Mouse (Mus musculus) frontal cortex, adult 2 months (tissue): ENCODE results near the gene Gfer. TPM values are rescaled to one million over a fixed set of nuclear protein-coding genes. Genes with fewer than 3 reads are reported as not detected.

ENCODE experiments used
- DNase-seq, 2 experiments: peaks; one replicate each; pipeline ENCODE4 v3.0.0; 2022; ENCODE audit warnings: low spot score in 1 of 2; ENCODE audit errors: extremely low spot score in 1 of 2
- polyA plus RNA-seq: library from polyadenylated mRNA; depleted of rRNA; stranded (reverse); fragments of >200 nt; gene quantifications from 2 replicates; pipeline ENCODE4 v1.2.3, GENCODE M21; 2012; rRNA removed

Gene Gfer
- polyA plus RNA-seq, 1 experiment, result 22.6 TPM

DNA sequence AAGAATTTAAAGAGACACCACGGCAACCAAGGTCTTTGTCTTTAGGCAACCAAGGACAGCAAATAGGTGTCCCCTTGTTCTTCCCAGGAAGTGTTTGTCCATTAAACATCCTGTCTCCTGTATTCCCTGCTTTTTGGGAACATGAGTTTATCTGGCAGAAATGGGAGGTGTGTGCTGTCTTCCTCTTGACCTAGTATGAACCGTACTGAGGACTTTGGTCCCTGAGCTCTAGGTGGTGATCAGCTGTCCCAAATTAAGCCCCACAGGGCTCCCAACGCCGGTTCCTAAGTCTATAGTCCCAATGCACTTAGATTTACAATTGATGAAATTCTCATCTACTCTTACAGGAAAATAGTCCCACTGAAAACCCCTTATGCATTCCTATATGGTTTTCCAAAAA is 45.2 kb downstream of the Gfer start:
- no peak for DNase-seq

DNA sequence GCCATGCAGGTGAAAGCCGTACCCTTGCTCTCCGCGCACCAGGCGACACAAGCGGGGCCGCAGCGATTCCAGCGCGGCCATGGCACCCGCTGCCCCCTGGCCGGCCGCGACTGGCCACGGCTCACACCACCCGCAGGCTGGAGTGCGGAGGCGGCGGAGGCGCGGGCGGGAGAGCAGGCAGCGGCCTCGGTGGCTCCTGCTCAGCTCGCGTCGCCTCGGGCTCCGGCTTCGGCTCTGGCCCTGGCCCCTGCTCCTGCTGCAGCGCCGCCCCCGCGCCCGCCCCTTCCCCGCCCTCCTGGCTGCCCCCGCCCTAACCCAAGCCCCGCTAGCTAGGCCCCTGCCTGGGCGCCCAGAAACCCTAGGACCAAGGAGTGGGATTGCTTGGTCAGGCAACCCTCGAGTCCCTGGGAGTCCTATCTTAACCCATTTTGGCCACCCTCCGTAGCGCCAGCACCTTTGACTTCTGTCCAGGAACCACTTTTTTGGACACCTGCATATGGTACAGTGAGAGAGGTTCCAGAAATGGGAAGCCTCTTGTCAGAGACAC is 45.8 kb downstream of the Gfer start, which contains the start of gene Slc9a3r2:
Gene Slc9a3r2 (minus strand): TSS at position 258 of the 547 bp plus-strand sequence.
- DNase-seq, result no peak

DNA sequence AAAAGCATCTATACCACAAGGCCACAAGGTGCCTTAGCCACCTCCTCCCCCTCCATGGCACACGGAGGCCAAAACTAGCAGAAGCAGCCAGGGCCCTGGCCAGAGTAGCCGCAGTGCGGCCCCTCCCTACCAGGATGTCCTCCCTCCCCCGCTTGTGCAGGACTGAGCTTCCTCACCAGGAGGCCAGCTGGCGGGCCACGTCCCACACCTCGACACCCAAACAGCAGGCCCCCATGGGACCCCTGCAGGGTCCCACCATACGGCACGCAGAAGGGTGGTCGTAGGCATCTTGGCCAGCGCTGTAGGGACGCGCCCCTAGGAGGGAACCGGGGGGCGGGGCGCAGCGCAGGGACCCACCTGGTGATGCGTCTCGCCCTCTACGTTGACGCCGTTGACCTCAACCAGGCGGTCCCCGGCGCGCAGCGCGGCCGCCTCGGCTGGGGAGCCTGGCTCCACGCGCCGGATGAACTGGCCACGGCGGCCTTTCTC is 46.3 kb downstream of the Gfer start:
- DNase-seq, result no peak

DNA sequence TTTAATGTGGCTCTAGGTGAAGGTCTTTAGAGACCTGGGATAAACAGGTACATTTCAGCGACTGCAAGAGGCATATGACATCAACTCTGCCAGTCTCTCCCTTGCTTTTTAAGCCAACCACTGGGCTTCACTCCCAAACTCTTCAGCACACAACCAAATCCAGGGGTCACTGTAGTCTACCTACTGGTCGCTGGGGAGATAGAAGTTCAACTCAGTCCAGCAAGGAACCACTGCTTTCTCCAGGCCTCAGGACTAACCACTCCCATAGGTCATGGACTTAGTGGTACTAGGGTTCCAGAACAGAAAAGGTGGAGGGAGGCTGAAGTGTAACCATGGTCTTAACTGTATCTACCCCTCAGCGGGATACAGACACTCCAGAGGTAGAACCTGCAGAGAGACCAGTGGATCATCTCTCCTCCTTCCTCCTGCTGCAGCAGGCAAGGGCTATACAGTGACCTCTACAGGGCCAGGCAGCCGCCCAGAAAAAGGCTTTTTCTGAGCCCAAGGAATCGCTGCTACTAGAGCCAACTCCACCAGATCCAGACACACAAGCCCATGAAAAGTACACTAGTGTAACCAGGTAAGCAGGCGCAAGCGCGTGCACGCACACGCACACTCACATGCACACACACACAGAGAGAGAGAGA is 47.1 kb downstream of the Gfer start:
- no peak for DNase-seq

DNA sequence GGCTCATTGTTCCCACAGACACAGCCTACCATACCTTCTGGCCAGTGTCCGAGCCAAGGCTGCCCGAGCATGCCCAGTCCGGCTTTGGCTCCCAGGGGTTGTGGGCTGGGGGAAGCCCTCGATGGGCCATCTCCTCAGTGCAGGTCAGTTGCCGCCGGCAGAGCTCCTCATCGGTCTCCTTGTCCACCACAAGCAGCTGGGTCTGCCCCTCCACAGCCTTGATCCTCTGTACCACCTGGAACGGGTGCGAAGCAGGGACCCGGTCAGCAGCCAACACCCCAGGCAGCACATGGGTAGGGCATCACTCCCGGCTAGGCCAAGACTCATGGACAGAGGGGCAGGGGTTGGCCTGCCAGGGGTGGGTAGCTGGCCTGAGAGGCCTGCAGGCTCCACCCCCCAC is 48.5 kb downstream of the Gfer start:
- DNase-seq, result no peak

DNA sequence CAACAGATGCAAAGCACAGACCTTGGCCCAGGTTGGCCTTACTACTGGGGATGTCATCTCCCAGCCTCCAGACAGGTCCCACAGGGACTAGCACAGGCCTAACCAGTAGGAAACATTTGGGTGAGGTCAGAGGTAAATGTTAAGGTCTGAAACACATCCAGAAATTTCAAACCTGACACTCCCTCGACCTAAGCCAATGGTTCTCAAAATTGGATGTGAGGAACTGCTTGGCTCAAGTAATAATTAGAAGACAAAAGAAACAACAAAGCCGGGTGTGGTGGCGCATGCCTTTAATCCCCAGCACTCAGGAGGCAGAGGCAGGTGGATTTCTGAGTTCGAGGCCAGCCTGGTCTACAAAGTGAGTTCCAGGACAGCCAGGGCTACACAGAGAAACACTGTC is 49.6 kb downstream of the Gfer start:
- DNase-seq, result no peak

DNA sequence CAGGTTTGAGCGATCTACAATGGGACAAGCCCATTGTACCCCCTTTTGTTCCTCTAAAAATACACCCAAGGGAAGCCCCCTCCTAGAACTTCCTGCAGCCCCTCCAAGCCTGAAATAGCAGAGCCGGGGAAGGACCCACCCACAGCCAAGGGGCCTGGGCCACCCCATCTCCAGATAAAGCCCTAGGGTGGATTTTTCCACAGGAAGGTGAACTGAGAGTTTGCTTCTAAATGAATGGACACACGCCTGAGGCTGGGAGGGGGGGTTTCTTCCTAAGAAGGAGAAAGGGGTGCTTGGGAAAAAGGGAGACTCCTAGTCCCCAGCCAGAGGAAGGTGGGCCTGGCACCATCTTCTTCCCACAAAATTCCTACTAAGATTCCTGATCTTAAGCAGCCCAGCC is 50.0 kb downstream of the Gfer start:
- no peak for DNase-seq

DNA sequence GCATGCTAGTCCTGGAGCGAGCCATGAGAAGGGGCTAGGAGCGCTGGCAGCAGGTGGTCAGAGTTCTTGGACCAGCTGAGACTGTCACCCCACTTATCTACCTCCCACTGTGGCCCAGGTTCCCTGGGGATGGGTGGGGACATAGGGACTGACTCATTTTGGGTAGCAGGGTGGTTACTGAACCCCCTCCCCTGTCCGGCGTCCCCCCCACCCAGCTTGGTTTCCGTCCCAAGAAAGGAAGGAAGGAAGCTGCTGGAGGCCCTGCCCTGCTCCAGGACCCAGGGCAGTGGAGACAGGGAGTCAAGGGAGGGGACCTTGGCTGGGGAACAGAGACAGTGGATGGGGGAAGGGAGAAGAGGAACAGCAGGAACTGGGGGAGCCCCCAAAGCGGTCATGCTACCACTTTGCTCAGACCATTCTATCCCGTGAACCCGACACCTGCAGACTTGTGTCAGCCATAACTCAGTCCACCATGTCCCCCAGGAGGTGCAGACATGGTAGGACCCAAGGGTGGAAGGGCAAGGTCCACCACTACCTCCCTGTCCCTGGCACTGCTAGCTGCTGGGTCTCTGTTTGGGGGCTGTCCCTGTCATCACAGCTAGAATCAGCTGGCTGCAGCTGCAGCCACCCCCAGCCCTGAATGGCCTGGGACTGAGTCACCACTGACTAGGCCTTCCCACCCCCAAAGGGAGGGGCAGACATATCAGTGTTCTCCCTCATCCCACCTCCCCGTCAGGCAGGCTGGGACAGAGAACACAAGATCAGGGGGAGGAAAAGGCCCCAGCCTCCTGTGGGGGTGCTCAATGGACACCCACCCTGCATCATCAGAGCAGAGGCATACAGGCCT is 50.9 kb downstream of the Gfer start:
- DNase-seq, result peak in 1 of 2 experiments; percentile 30

DNA sequence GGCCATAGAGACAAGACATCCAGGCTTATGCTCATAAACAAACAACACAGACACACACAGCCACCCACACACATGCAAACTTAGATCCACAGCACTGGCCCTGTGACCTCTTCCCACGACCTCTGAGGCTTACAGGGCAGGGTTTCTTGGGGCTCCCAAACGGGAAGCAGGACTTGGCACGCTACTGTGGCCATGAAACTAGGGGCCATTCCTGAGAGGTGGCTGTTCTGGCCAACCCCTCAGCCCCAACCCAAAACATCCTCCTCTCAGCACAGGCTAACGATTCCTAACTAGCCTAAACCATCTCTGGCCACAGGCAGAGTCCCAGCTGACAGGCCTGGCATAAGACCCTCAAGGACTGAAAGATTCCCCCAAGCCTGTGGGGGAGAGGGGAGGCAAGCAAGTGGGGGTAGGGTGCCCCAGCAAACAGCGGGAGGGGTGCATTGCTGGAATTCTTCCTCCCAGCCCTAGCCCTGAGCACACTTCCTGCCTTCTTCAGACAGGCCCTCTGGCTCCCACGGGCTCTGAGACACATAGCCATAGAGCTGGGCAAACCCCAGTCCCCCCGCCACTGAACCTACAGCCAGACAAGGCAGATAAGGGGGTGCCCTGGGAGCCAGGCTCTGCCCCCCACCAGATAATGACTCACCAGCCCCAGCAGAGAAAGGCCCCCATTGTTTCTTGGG is 51.8 kb downstream of the Gfer start:
- DNase-seq, result no peak

Other genes with a start within 250 kb of the Gfer start
- gene E4f1, start 225.8 kb downstream of the Gfer start, polyA plus RNA-seq, result 86.1 and 86.4 TPM in 2 replicates
- gene Pgp, start 225.8 kb downstream of the Gfer start, polyA plus RNA-seq, result 85.4 and 95.8 TPM in 2 replicates
- 2.1 and 2.6 TPM in 2 replicates for gene Bricd5, start 222.3 kb downstream of the Gfer start, polyA plus RNA-seq
- 37.9 and 45.7 TPM in 2 replicates for gene Mlst8, start 217.1 kb downstream of the Gfer start, polyA plus RNA-seq
- gene Caskin1, start 207.6 kb downstream of the Gfer start, polyA plus RNA-seq, result 116 and 124 TPM in 2 replicates
- 194 and 212 TPM in 2 replicates for gene Traf7, start 168.2 kb downstream of the Gfer start, polyA plus RNA-seq
- gene Rab26, start 161.9 kb downstream of the Gfer start, polyA plus RNA-seq, result 97.2 and 118 TPM in 2 replicates
- gene Pkd1, start 146.3 kb downstream of the Gfer start, polyA plus RNA-seq, result 85.1 and 85.3 TPM in 2 replicates
- 175 and 194 TPM in 2 replicates for gene Tsc2, start 63.5 kb downstream of the Gfer start, polyA plus RNA-seq
- 8.8 and 10.7 TPM in 2 replicates for gene Nthl1, start 63.5 kb downstream of the Gfer start, polyA plus RNA-seq
- 80.5 and 83.9 TPM in 2 replicates for gene Slc9a3r2, start 45.8 kb downstream of the Gfer start, polyA plus RNA-seq
- 0.65 TPM in 1 of 2 replicates, not detected in the other for gene Npw, start 37.7 kb downstream of the Gfer start, polyA plus RNA-seq
- 53.8 and 59.4 TPM in 2 replicates for gene Zfp598, start 26.5 kb downstream of the Gfer start, polyA plus RNA-seq
- gene Syngr3, start 6.2 kb downstream of the Gfer start, polyA plus RNA-seq, result 170 and 183 TPM in 2 replicates
- gene Noxo1, start 78 bp upstream of the Gfer start, polyA plus RNA-seq, result 5.9 and 6.7 TPM in 2 replicates
- gene Tbl3, start 11.5 kb upstream of the Gfer start, polyA plus RNA-seq, result 56.1 and 56.2 TPM in 2 replicates
- 0.11 and 0.38 TPM in 2 replicates for gene Rnf151, start 21.9 kb upstream of the Gfer start, polyA plus RNA-seq
- gene Rps2, start 22.0 kb upstream of the Gfer start, polyA plus RNA-seq, result 967 and 1,066 TPM in 2 replicates
- 445 and 493 TPM in 2 replicates for gene Ndufb10, start 28.3 kb upstream of the Gfer start, polyA plus RNA-seq
- 0.56 and 0.65 TPM in 2 replicates for gene Rpl3l, start 31.7 kb upstream of the Gfer start, polyA plus RNA-seq
- gene Msrb1, start 40.5 kb upstream of the Gfer start, polyA plus RNA-seq, result 32.7 and 37.7 TPM in 2 replicates
- gene Hs3st6, start 56.8 kb upstream of the Gfer start, polyA plus RNA-seq, result 0.66 and 0.78 TPM in 2 replicates
- gene Meiob, start 108.1 kb upstream of the Gfer start, polyA plus RNA-seq, result not detected in 2 replicates
- gene Hagh, start 144.0 kb upstream of the Gfer start, polyA plus RNA-seq, result 125 and 142 TPM in 2 replicates
- gene Fahd1, start 154.2 kb upstream of the Gfer start, polyA plus RNA-seq, result 23.5 and 26.0 TPM in 2 replicates
- 0.06 and 0.16 TPM in 2 replicates for gene Igfals, start 169.8 kb upstream of the Gfer start, polyA plus RNA-seq
- 29.0 and 31.4 TPM in 2 replicates for gene Nubp2, start 190.2 kb upstream of the Gfer start, polyA plus RNA-seq
- 69.1 and 78.1 TPM in 2 replicates for gene Spsb3, start 190.5 kb upstream of the Gfer start, polyA plus RNA-seq
- gene Eme2, start 198.9 kb upstream of the Gfer start, polyA plus RNA-seq, result 63.7 and 67.9 TPM in 2 replicates
- gene Mrps34, start 199.0 kb upstream of the Gfer start, polyA plus RNA-seq, result 111 and 127 TPM in 2 replicates
- gene Nme3, start 200.3 kb upstream of the Gfer start, polyA plus RNA-seq, result 76.8 and 81.6 TPM in 2 replicates
- gene Mapk8ip3, start 240.8 kb upstream of the Gfer start, polyA plus RNA-seq, result 325 and 357 TPM in 2 replicates